Mouse (Mus musculus) olfactory bulb, adult 2 months (tissue): ENCODE data around the gene Arhgap1. TPM values are rescaled to one million over a fixed set of nuclear protein-coding genes. Genes with fewer than 3 reads are reported as not detected.

ENCODE experiments used
- H3K27ac ChIP-seq: fragments of 200-500 bp; 2 replicates; pipeline ENCODE4 v1.5.1; 2012; ENCODE audit warnings: low read depth, low read length; ENCODE audit not compliant: insufficient read depth
- H3K4me1 ChIP-seq: fragments of 200-500 bp; 2 replicates; pipeline ENCODE4 v1.6.1; 2012; ENCODE audit warnings: low read length; ENCODE audit not compliant: control insufficient read depth, insufficient read depth
- H3K4me3 ChIP-seq: fragments of 200-500 bp; 2 replicates; pipeline ENCODE4 v1.5.1; 2012; ENCODE audit warnings: mild to moderate bottlenecking, low read depth, low read length, moderate library complexity; ENCODE audit not compliant: insufficient read depth
- CTCF ChIP-seq: fragments of 200-500 bp; IDR thresholded peaks from 2 replicates; pipeline ENCODE4 v1.5.1; 2012; ENCODE audit warnings: low read depth, mild to moderate bottlenecking, low read length, moderate library complexity; ENCODE audit not compliant: insufficient read depth
- POLR2A ChIP-seq: fragments of 200-500 bp; IDR thresholded peaks from 2 replicates; pipeline ENCODE4 v1.6.1; 2012; ENCODE audit warnings: mild to moderate bottlenecking, low read depth, low read length, moderate library complexity; ENCODE audit not compliant: insufficient read depth
- WGBS: fragments of 180-500 bp; shearing (Covaris S2); methylation state at CpG from one replicate; pipeline ENCODE4 v1.1.7; 2018; 5-methylcytosine and 5-hydroxymethylcytosine counted together
- polyA plus RNA-seq: library from polyadenylated mRNA; stranded (reverse); fragments of >200 nt; gene quantifications from 2 replicates; pipeline ENCODE4 v1.2.4, GENCODE M21; 2012; ENCODE audit warnings: low replicate concordance; ENCODE audit not compliant: missing spikeins, insufficient read depth, insufficient read length

Arhgap1 gene
- polyA plus RNA-seq, 1 experiment = not detected

GRCm38 (mm10) chr2:91644021-91644420, 5.6 kb upstream of the Arhgap1 start:
- WGBS = 93% methylated on average over 11 of the region's 11 CpGs
- H3K27ac ChIP-seq = no peak overlapping the region
- H3K4me3 ChIP-seq = no peak overlapping the region
- TF ChIP-seq POLR2A (no peak), CTCF (no peak)
- H3K4me1 ChIP-seq = peaks cover 8% of the 10 kb centered on the region

GRCm38 (mm10) chr2:91645354-91645753, 4.3 kb upstream of the Arhgap1 start:
- TF ChIP-seq POLR2A (no peak), CTCF (no peak)
- WGBS = 97% methylated on average over 15 of the region's 15 CpGs
- peaks cover 10% of the 10 kb centered on the region for H3K4me1 ChIP-seq
- H3K4me3 ChIP-seq = no peak overlapping the region
- no peak overlapping the region for H3K27ac ChIP-seq

- 93% methylated on average over 11 of the region's 11 CpGs for WGBS
- Histone ChIP-seq H3K27ac (no peak overlapping the region), H3K4me3 (no peak overlapping the region), H3K4me1 (peaks cover 10% of the 10 kb centered on the region)
- no peak for TF ChIP-seq CTCF
- no peak for TF ChIP-seq POLR2A
Measured at GRCm38 (mm10) chr2:91645811-91646210, 3.8 kb upstream of the Arhgap1 start.

GRCm38 (mm10) chr2:91646733-91647132, 2.9 kb upstream of the Arhgap1 start:
- 23% methylated on average over 1 of the region's 1 CpGs for WGBS
- H3K4me1 ChIP-seq = peaks cover 15% of the 10 kb centered on the region
- TF ChIP-seq POLR2A = no peak
- no peak for TF ChIP-seq CTCF
- H3K4me3 ChIP-seq = no peak overlapping the region
- no peak overlapping the region for H3K27ac ChIP-seq

GRCm38 (mm10) chr2:91649152-91649551, 508 bp upstream of the Arhgap1 start:
- no peak for TF ChIP-seq POLR2A
- no peak for TF ChIP-seq CTCF
- peak overlapping the region; percentile 65 for H3K4me3 ChIP-seq
- peaks cover 31% of the 10 kb centered on the region for H3K4me1 ChIP-seq
- 0 out of 2 replicates have a peak overlapping the region, but pooled peaks have one; percentile 82 for H3K27ac ChIP-seq
- 2% methylated on average over 15 of the region's 15 CpGs for WGBS

GRCm38 (mm10) chr2:91650360-91650995, 818 bp downstream of the Arhgap1 start:
- TF ChIP-seq POLR2A (no peak), CTCF (no peak)
- 10% methylated on average over 16 of the region's 16 CpGs for WGBS
- peak overlapping the region; percentile 65 for H3K4me3 ChIP-seq
- H3K4me1 ChIP-seq = peaks cover 28% of the 10 kb centered on the region
- H3K27ac ChIP-seq = peak overlapping the region; percentile 18; the same call in 1 of the 2 replicates

- H3K27ac ChIP-seq = no peak overlapping the region
Measured at GRCm38 (mm10) chr2:91651458-91652258, 2.0 kb downstream of the Arhgap1 start.

GRCm38 (mm10) chr2:91652863-91653262, 3.2 kb downstream of the Arhgap1 start:
- TF ChIP-seq CTCF (no peak), POLR2A (no peak)
- peak overlapping the region; percentile 80 for H3K27ac ChIP-seq
- peak overlapping the region; percentile 16; the same call in 1 of the 2 replicates for H3K4me3 ChIP-seq
- peaks cover 32% of the 10 kb centered on the region for H3K4me1 ChIP-seq
- 19% methylated on average over 6 of the region's 6 CpGs for WGBS

More at GRCm38 (mm10) chr2:91651458-91652258, 2.0 kb downstream of the Arhgap1 start:
- 72% methylated on average over 14 of the region's 14 CpGs for WGBS
- H3K4me3 ChIP-seq = no peak overlapping the region
- peaks cover 32% of the 10 kb centered on the region for H3K4me1 ChIP-seq
- TF ChIP-seq POLR2A = no peak
- no peak for TF ChIP-seq CTCF

- no peak overlapping the region for H3K27ac ChIP-seq
- peaks cover 28% of the 10 kb centered on the region for H3K4me1 ChIP-seq
- TF ChIP-seq POLR2A = no peak
- no peak for TF ChIP-seq CTCF
- H3K4me3 ChIP-seq = no peak overlapping the region
- 92% methylated on average over 5 of the region's 5 CpGs for WGBS
Measured at GRCm38 (mm10) chr2:91655388-91655787, 5.7 kb downstream of the Arhgap1 start.
